Mouse (Mus musculus): ENCODE results near the gene Phf3. TPM values are rescaled to one million over a fixed set of nuclear protein-coding genes. Genes with fewer than 3 reads are reported as not detected.

The Phf3 gene
- polyA plus RNA-seq (2021; fragmentation: Nextera tagmentation) = 7.0 and 8.6 TPM in 2 replicates
- long read RNA-seq, experiment 1, partial matches to known transcripts = 14 of 21 reads
- long read RNA-seq, experiment 1, other reads (novel, unspliced or antisense) = 5 of 21 reads
- long read RNA-seq, experiment 2, full-length matches to known transcripts = 1 of 59 reads
- long read RNA-seq, experiment 2, partial matches to known transcripts = 25 of 59 reads
- long read RNA-seq, experiment 2, other reads (novel, unspliced or antisense) = 33 of 59 reads

GRCm38 (mm10) chr1:30873541-30874260 lies at the start of gene Phf3:
Phf3 (minus strand) TSS chr1:30873921.

Other genes starting within 250 kb of the Phf3 start
- not detected in 2 replicates for gene AC153137.1, start 104.0 kb upstream of the Phf3 start, polyA plus RNA-seq (2021; fragmentation: Nextera tagmentation)